Mouse (Mus musculus) forebrain, embryonic 14.5 days (tissue): ENCODE data around the gene Ap4m1. TPM values are rescaled to one million over a fixed set of nuclear protein-coding genes. Genes with fewer than 3 reads are reported as not detected.

ENCODE experiments used
- ATAC-seq: fragments of 200-750 bp; cut with Nextera tagmentation; 2 replicates; pipeline ENCODE4 v1.8.0; 2017; ENCODE audit warnings: mild to moderate bottlenecking, moderate library complexity
- DNase-seq: peaks from one replicate; pipeline ENCODE4 v3.0.0-alpha.2; 2015; ENCODE audit warnings: low spot score
- H3K27ac ChIP-seq: fragments of 300-500 bp; sonication (generic); 2 replicates; pipeline ENCODE4 v1.5.1; 2014; ENCODE audit warnings: low read depth, mild to moderate bottlenecking, control low read depth, low read length, moderate library complexity
- H3K27me3 ChIP-seq: fragments of 300-500 bp; sonication (generic); replicated peaks from 2 replicates; pipeline ENCODE4 v1.6.1; 2014; ENCODE audit warnings: low read length, control low read depth, mixed read lengths; ENCODE audit not compliant: control insufficient read depth, insufficient read depth
- H3K36me3 ChIP-seq: fragments of 300-500 bp; sonication (generic); 2 replicates; pipeline ENCODE4 v1.6.1; 2014; ENCODE audit warnings: low read length, control low read depth; ENCODE audit not compliant: control insufficient read depth, insufficient read depth
- H3K4me1 ChIP-seq: fragments of 300-500 bp; sonication (generic); 2 replicates; pipeline ENCODE4 v1.6.1; 2014; ENCODE audit warnings: antibody characterized with exemption, low read length, control low read depth; ENCODE audit not compliant: control insufficient read depth, insufficient read depth
- H3K4me2 ChIP-seq: fragments of 300-500 bp; sonication (generic); 2 replicates; pipeline ENCODE4 v1.6.1; 2014; ENCODE audit warnings: mild to moderate bottlenecking, control low read depth, low read length
- H3K4me3 ChIP-seq: fragments of 300-500 bp; sonication (generic); 2 replicates; pipeline ENCODE4 v1.5.1; 2014; ENCODE audit warnings: low read depth, low read length, control low read depth
- H3K9ac ChIP-seq: fragments of 300-500 bp; sonication (generic); 2 replicates; pipeline ENCODE4 v1.6.1; 2014; ENCODE audit warnings: mild to moderate bottlenecking, low read length, control low read depth, moderate library complexity
- H3K9me3 ChIP-seq: fragments of 300-500 bp; sonication (generic); replicated peaks from 2 replicates; pipeline ENCODE4 v1.6.1; 2016; ENCODE audit warnings: low read length, control low read depth, mixed read lengths; ENCODE audit not compliant: control insufficient read depth
- whole genome bisulfite sequencing: fragments of 180-500 bp; shearing (Covaris S2); extraction: QIAGEN DNeasy Blood & Tissue Kit; methylation state at CpG from one replicate; pipeline ENCODE4 v1.1.7; 2014; 5-methylcytosine and 5-hydroxymethylcytosine counted together
- polyA plus RNA-seq: library from polyadenylated mRNA; unstranded; fragments of >200 nt; fragmentation: Nextera tagmentation; extraction: Ambion mirVana; gene quantifications from 2 replicates; pipeline ENCODE4 v1.2.1, GENCODE M21; 2014

The Ap4m1 gene
- polyA plus RNA-seq, result 16.4 and 17.0 TPM in 2 replicates

GRCm38 (mm10) chr5:138171695-138172491 is at the start of gene Ap4m1, which contains the start of gene Mcm7:
Gene Ap4m1 (plus strand): TSS chr5:138172002.
Gene Mcm7 (minus strand): TSS chr5:138172422.
- peak; percentile 99 for DNase-seq
- H3K4me1 ChIP-seq, result peaks cover 14% of the 10 kb centered on the region
- ATAC-seq, result peak; percentile 94
- H3K9me3 ChIP-seq, result no peaks in the 10 kb centered on the region
- no peaks in the 10 kb centered on the region for H3K27me3 ChIP-seq
- peak within 1 kb of the TSS; percentile 93 for H3K27ac ChIP-seq
- H3K4me3 ChIP-seq, result peak within 1 kb of the TSS; percentile 75
- H3K36me3 ChIP-seq, result peaks cover 53% of the 10 kb centered on the region
- H3K4me2 ChIP-seq, result peak within 1 kb of the TSS; percentile 88
- WGBS, result under 1% methylated on average over 54 of the region's 54 CpGs
- H3K9ac ChIP-seq, result peak within 1 kb of the TSS; percentile 77

DNA sequence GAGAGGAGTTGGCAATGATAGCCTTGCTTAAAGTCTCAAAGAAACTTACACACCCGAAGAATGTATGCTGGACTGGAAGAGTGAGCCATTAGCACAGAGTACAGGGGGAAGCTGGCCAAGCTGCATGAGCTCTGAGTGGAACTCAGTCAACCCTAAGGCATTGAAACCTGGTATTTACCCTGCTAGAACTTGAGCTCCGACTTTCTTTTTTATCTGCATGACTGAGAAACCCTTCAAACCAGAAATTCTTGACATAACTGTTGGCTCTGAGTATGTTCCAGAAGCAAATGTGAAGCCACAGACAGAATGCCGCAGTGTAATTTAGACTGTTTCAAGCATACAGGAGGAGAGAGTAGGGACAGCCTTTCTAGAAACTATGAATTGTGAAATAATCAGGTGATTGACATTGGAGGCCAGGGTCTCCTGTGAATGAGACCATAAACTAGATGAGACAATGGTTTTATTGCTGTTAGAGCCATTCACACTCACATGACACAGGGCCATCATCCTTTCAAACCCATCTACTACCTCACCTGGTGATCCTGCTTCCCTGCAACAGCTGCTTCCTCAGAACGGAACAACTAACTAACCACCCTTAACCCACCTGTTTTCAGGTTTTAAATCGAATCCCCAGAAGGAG is 39.3 kb upstream of the Ap4m1 start:
- Histone ChIP-seq H3K4me1 (no peaks in the 10 kb centered on the region), H3K9ac (no peak overlapping the region), H3K27ac (no peak overlapping the region), H3K36me3 (peaks cover 71% of the 10 kb centered on the region), H3K4me3 (no peak overlapping the region), H3K27me3 (no peaks in the 10 kb centered on the region), H3K9me3 (no peaks in the 10 kb centered on the region), H3K4me2 (no peak overlapping the region)
- ATAC-seq (no peak), DNase-seq (no peak)
- 95% methylated on average over 5 of the region's 5 CpGs for WGBS

- Histone ChIP-seq H3K9me3 (no peaks in the 10 kb centered on the region), H3K27me3 (no peaks in the 10 kb centered on the region), H3K9ac (no peak overlapping the region), H3K4me2 (no peak overlapping the region), H3K27ac (no peak overlapping the region), H3K4me3 (no peak overlapping the region), H3K4me1 (no peaks in the 10 kb centered on the region), H3K36me3 (peaks cover 45% of the 10 kb centered on the region)
- DNase-seq (no peak), ATAC-seq (no peak)
- WGBS, result 91% methylated on average over 4 of the region's 4 CpGs
These were observed 34.5 kb upstream of the Ap4m1 start for GRCm38 (mm10) chr5:138137257-138137656.

DNA sequence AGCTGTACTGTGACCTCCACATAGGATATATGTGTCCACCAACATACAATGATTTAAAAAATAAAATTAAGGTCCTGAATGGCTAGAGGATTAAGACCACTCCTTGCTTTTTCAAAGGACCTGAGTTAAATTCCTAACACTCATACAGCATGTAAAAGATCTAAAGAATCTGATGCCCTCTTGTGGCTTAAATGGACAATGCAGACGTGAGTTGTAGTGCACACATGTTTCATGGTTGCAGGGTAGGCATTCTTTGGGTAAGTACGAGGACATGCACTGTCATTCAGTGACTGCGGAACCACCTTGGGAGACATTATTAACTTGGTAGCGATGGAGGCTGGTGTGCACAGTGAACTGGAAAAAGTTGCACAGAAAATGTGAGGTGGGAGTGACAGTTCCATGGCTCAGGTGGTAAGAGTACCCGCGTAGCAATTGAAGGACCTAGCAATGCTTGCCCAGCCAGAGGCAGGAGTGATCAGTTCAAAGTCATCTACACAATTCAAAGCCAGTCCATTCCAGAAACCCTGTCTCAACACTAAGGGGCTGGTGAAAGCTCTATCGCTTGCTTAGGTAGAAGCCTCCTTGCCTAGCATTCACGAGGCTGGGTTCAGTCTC is 33.8 kb upstream of the Ap4m1 start:
- DNase-seq (peak; percentile 79), ATAC-seq (peak; percentile 72)
- Histone ChIP-seq H3K9me3 (no peaks in the 10 kb centered on the region), H3K4me2 (no peak overlapping the region), H3K27ac (no peak overlapping the region), H3K4me1 (no peaks in the 10 kb centered on the region), H3K27me3 (no peaks in the 10 kb centered on the region), H3K36me3 (peaks cover 43% of the 10 kb centered on the region), H3K9ac (no peak overlapping the region), H3K4me3 (no peak overlapping the region)
- 63% methylated on average over 8 of the region's 8 CpGs for WGBS

DNA sequence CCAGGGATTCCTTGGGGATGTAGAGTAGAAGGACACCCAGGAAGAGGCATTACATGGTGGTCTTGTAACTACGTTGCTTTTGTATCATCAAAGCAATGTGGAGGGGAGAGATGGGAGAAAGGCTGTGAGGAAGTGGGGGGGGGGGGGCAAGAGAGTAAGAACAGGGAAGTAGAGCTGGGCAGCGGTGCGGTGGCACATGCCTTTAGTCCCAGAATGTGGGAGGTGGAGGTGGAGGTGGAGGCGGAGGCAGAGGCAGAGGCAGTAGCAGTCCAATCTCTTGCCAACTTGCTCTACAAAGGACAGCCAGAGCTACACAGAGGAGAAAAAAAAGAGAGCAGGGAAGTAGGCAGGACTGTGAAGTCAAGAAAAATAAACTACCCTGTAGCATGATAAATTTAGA is 33.2 kb upstream of the Ap4m1 start:
- H3K27ac ChIP-seq, result no peak overlapping the region
- no peaks in the 10 kb centered on the region for H3K27me3 ChIP-seq
- no peak overlapping the region for H3K4me2 ChIP-seq
- no peaks in the 10 kb centered on the region for H3K4me1 ChIP-seq
- no peak overlapping the region for H3K9ac ChIP-seq
- WGBS, result 81% methylated on average over 4 of the region's 4 CpGs
- DNase-seq (no peak), ATAC-seq (no peak)
- H3K4me3 ChIP-seq, result no peak overlapping the region
- H3K36me3 ChIP-seq, result peaks cover 43% of the 10 kb centered on the region
- no peaks in the 10 kb centered on the region for H3K9me3 ChIP-seq

DNA sequence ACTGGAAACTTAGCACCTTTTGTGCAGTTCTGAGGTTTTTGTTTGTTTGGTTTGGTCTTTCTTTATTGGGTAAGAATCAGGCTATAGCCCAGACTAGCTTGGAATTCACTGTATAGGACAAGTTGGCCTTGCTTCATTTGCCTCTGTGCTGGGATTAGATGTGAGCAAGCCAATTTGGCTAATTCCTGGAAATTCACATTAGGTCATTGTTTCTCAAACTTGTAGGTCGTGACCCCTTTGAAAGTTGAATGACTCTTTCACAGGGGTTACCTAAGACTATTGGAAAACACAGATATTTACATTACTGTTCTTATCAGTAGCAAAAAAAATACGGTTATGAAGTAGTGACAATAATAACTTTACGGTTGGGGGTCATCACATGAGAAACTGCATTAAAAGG is 17.4 kb upstream of the Ap4m1 start:
- H3K27me3 ChIP-seq, result no peaks in the 10 kb centered on the region
- ATAC-seq (no peak), DNase-seq (no peak)
- H3K9me3 ChIP-seq, result no peaks in the 10 kb centered on the region
- H3K9ac ChIP-seq, result peak overlapping the region; percentile 99; the same call in 1 of the 2 replicates
- WGBS, result 89% methylated on average over 3 of the region's 3 CpGs
- H3K36me3 ChIP-seq, result peaks cover 28% of the 10 kb centered on the region
- H3K4me1 ChIP-seq, result peaks cover 3% of the 10 kb centered on the region; the same call in 1 of the 2 replicates
- no peak overlapping the region for H3K27ac ChIP-seq
- peak overlapping the region; percentile 81 for H3K4me3 ChIP-seq
- peak overlapping the region; percentile 87 for H3K4me2 ChIP-seq

DNA sequence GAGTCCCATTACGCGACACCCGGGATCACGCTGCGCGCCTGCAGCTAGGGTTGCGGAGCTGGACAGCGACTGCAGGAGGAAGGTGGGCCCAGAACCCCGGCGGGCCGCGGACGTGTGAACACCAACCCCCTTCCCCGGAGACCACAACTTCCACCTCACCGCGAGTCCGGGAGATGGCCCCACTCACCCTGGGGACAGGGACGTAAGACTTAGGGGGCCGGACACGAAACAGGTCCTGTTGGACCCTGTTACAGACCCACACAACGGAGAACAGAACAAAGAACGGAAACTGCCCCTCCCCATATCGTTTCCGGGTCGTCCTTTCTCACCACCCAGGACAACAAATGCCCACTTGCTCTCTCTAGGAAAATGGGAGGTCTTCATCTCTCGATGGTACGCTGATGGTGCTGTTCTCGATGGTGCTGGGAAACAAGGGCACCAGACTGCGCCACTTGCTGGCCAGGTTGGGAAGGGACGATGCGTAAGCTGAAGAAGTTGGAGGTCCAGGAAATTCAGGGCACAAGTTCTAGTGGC is 16.3 kb upstream of the Ap4m1 start, which contains the start of gene Zfp113:
Zfp113 (minus strand) TSS at position 302 of the 534 bp plus-strand sequence.
- H3K9ac ChIP-seq, result peak within 1 kb of the TSS; percentile 99
- under 1% methylated on average over 31 of the region's 31 CpGs for WGBS
- no peaks in the 10 kb centered on the region for H3K27me3 ChIP-seq
- DNase-seq (peak; percentile 98), ATAC-seq (peak; percentile 99)
- H3K4me1 ChIP-seq, result peaks cover 3% of the 10 kb centered on the region; the same call in 1 of the 2 replicates
- peaks cover 23% of the 10 kb centered on the region for H3K36me3 ChIP-seq
- H3K27ac ChIP-seq, result peak within 1 kb of the TSS; percentile 96
- peak within 1 kb of the TSS; percentile 81 for H3K4me3 ChIP-seq
- peak within 1 kb of the TSS; percentile 87 for H3K4me2 ChIP-seq
- no peaks in the 10 kb centered on the region for H3K9me3 ChIP-seq

- Histone ChIP-seq H3K9ac (peak overlapping the region; percentile 79), H3K27ac (peak overlapping the region; percentile 61; the same call in 1 of the 2 replicates), H3K4me2 (peak overlapping the region; percentile 50), H3K4me3 (peak overlapping the region; percentile 72; the same call in 1 of the 2 replicates), H3K9me3 (no peaks in the 10 kb centered on the region), H3K27me3 (no peaks in the 10 kb centered on the region), H3K36me3 (peaks cover 34% of the 10 kb centered on the region), H3K4me1 (peaks cover 7% of the 10 kb centered on the region)
- 68% methylated on average over 7 of the region's 7 CpGs for WGBS
- no peak for DNase-seq
- ATAC-seq, result peak; percentile 13; the same call in 1 of the 2 replicates
These were observed 11.5 kb upstream of the Ap4m1 start for GRCm38 (mm10) chr5:138160224-138160762.
